Comparison of ENCODE assay signal across 8 mouse cellular contexts in the genomic region with DNA sequence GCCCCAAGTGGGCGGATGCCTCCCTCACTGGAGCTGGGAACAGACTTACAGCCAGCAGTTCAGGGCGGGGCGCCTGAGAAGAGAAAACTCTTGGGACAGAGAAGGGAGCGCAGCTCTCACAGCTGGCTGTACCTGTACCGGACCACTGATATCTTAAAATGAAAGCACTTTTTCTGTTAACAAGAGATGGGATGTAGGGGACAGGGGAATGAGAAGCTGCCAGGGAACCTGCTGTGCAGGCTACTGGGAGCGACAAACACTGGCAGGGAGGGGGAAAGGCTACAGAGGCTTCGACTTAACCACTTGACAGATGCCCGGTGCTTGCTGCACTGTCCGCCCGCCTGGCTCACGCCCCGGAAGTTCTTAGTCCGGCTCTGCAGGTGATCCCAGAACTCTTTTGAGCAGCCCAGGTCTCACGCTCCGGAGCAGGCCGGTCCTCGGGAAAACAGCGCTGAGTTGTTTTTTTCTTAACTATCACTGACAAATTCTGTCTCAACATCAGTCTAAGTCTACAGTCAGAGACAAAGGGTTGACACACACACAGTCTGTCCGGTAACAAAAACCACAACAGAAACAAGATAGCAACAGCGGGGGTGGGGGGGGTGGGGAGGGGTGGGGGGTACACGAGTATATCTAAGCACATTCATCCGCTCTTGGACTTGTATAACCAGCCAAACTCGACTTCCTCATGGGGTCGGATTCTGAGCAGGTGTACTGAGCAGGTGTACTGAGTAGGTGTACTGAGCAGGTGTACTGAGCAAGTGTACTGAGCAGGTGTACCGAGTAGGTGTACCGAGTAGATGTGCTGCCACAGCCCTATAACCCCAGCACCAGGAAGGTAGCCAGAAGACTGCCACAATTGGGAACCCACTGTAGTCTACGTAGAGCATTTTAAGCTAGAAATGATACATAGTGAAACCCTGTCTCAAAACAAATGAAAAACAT. TPM values are rescaled to one million over a fixed set of nuclear protein-coding genes. Genes with fewer than 3 reads are reported as not detected.
A peak's percentile ranks its signal among the peaks of the same experiment; 100 is the strongest.
DNase-seq lines count a peak whose midpoint lies in the region; ATAC-seq and TF ChIP-seq lines count a peak whose summit lies in the region.

No protein-coding gene starts in this region.

- H3K27ac ChIP-seq in kidney, adult 2 months (ENCODE audit: insufficient read depth, low read depth, low read length) = no peak overlapping the region
- H3K27ac ChIP-seq in intestine, embryonic 15.5 days = 0 out of 2 replicates have a peak overlapping the region, but pooled peaks have one; percentile 27
- no peak overlapping the region for H3K27ac ChIP-seq in midbrain, embryonic 11.5 days (ENCODE audit: low read depth, low read length)
- H3K27ac ChIP-seq in thymus, adult 2 months (ENCODE audit: control insufficient read depth, insufficient read depth, low read length) = peak overlapping the region; percentile 99

- H3K9me3 ChIP-seq in intestine, embryonic 15.5 days = no peaks in the 10 kb centered on the region
- no peaks in the 10 kb centered on the region for H3K9me3 ChIP-seq in midbrain, embryonic 11.5 days (ENCODE audit: control insufficient read depth, low read length)

- DNase-seq in kidney, adult 2 months = peak; percentile 42
- DNase-seq in kidney, adult 18-20 months = no peak
- DNase-seq in midbrain, embryonic 11.5 days (ENCODE audit: low spot score, missing footprints) = no peak
- peak; percentile 59 for DNase-seq in thymus, adult 2 months
- no peak for DNase-seq in cerebellum, adult 8-10 months
- DNase-seq in layer of hippocampus, postnatal 10 days (ENCODE audit: low spot score in 2 of 2) = no peak

- H3K4me3 ChIP-seq in kidney, adult 2 months (ENCODE audit: insufficient read depth, low read depth, low read length) = peak overlapping the region; percentile 5; the same call in 1 of the 2 replicates
- H3K4me3 ChIP-seq in intestine, embryonic 15.5 days (replicated peaks) = peak overlapping the region; percentile 19; the same call in 1 of the 2 replicates
- H3K4me3 ChIP-seq in midbrain, embryonic 11.5 days (ENCODE audit: low read depth, low read length) = no peak overlapping the region
- H3K4me3 ChIP-seq in thymus, adult 2 months (ENCODE audit: control insufficient read depth, insufficient read depth, low read length) = peak overlapping the region; percentile 47

- no peaks in the 10 kb centered on the region for H3K36me3 ChIP-seq in kidney, adult 2 months (ENCODE audit: control insufficient read depth, insufficient read depth, low read length)
- no peaks in the 10 kb centered on the region for H3K36me3 ChIP-seq in intestine, embryonic 15.5 days
- H3K36me3 ChIP-seq in midbrain, embryonic 11.5 days (ENCODE audit: control insufficient read depth, insufficient read depth, low read length) = no peaks in the 10 kb centered on the region
- peaks cover 15% of the 10 kb centered on the region for H3K36me3 ChIP-seq in thymus, adult 2 months (ENCODE audit: control insufficient read depth, insufficient read depth, low read length)

- peak; percentile 50 for ATAC-seq in erythroid progenitor cell, adult 5-6 weeks (replicated peaks; ENCODE audit: low FRiP score, poor library complexity, severe bottlenecking)
- no peak for ATAC-seq in intestine, embryonic 15.5 days
- no peak for ATAC-seq in midbrain, embryonic 11.5 days (ENCODE audit: low FRiP score)

- H3K9ac ChIP-seq in intestine, embryonic 15.5 days = peak overlapping the region; percentile 23; the same call in 1 of the 2 replicates
- peak overlapping the region; percentile 52 for H3K9ac ChIP-seq in midbrain, embryonic 11.5 days (ENCODE audit: low read length)

- 29% methylated on average over 27 of the region's 27 CpGs for WGBS in kidney, adult 2 months
- WGBS in intestine, embryonic 15.5 days = 18% methylated on average over 27 of the region's 27 CpGs
- WGBS in midbrain, embryonic 11.5 days = 23% methylated on average over 27 of the region's 27 CpGs
- WGBS in thymus, adult 2 months = 4% methylated on average over 27 of the region's 27 CpGs

- no peaks in the 10 kb centered on the region for H3K4me1 ChIP-seq in kidney, adult 2 months (ENCODE audit: control insufficient read depth, insufficient read depth, low read length)
- H3K4me1 ChIP-seq in intestine, embryonic 15.5 days (replicated peaks) = peaks cover 15% of the 10 kb centered on the region; the same call in 1 of the 2 replicates
- peaks cover 6% of the 10 kb centered on the region; the same call in 1 of the 2 replicates for H3K4me1 ChIP-seq in midbrain, embryonic 11.5 days (ENCODE audit: control insufficient read depth, insufficient read depth, low read length)
- peaks cover 39% of the 10 kb centered on the region for H3K4me1 ChIP-seq in thymus, adult 2 months (replicated peaks; ENCODE audit: control insufficient read depth, insufficient read depth, low read length)

- TF ChIP-seq POLR2A in kidney, adult 2 months (IDR thresholded peaks at IDR 0.05; ENCODE audit: low read depth, low read length) = no peak
- no peak; the same call in 1 of the 2 replicates for TF ChIP-seq POLR2A in thymus, adult 2 months (IDR thresholded peaks at IDR 0.05; ENCODE audit: control insufficient read depth, extremely low read depth, insufficient read depth, low read length, poor library complexity)

- no peaks in the 10 kb centered on the region for H3K27me3 ChIP-seq in kidney, adult 2 months (replicated peaks; ENCODE audit: control insufficient read depth, insufficient read depth, low read length)
- H3K27me3 ChIP-seq in intestine, embryonic 15.5 days (replicated peaks) = no peaks in the 10 kb centered on the region
- no peaks in the 10 kb centered on the region for H3K27me3 ChIP-seq in midbrain, embryonic 11.5 days (ENCODE audit: control insufficient read depth, insufficient read depth, low read length)
- no peaks in the 10 kb centered on the region for H3K27me3 ChIP-seq in thymus, adult 2 months (ENCODE audit: control insufficient read depth, insufficient read depth, low read length)

- peak overlapping the region; percentile 48 for H3K4me2 ChIP-seq in intestine, embryonic 15.5 days (replicated peaks)
- peak overlapping the region; percentile 38 for H3K4me2 ChIP-seq in midbrain, embryonic 11.5 days

- no peak for TF ChIP-seq CTCF in kidney, adult 2 months (conservative IDR thresholded peaks at IDR 0.05; ENCODE audit: insufficient read depth, insufficient read length, low read depth, low read length)
- TF ChIP-seq CTCF in thymus, adult 2 months (IDR thresholded peaks at IDR 0.05; ENCODE audit: borderline replicate concordance, control insufficient read depth, extremely low read depth, insufficient read depth, low read length, poor library complexity) = no peak

RNA-seq across cellular contexts. Expression of gene AI467606, which starts 2.0 kb away (rescaled TPM):
- 4.2 and 7.7 TPM in 2 replicates for polyA plus RNA-seq in kidney, adult 2 months (2012; rRNA removed)
- 18.0 and 25.9 TPM in 2 replicates for total RNA-seq in erythroid progenitor cell, adult 5-6 weeks (2015; ENCODE audit: low replicate concordance)
- total RNA-seq in erythroid progenitor cell, adult 5-6 weeks (2017; ENCODE audit: low replicate concordance) = 10.5 and 12.7 TPM in 2 replicates
- 4.4 TPM in 2 replicates for polyA plus RNA-seq in intestine, embryonic 15.5 days (2015; fragmentation: Nextera tagmentation; extraction: Ambion mirVana)
- polyA plus RNA-seq in midbrain, embryonic 11.5 days (2014; fragmentation: Nextera tagmentation; extraction: Ambion mirVana) = 1.3 and 1.7 TPM in 2 replicates
- 518 and 532 TPM in 2 replicates for polyA plus RNA-seq in thymus, adult 2 months (2012; rRNA removed)
- 1 to 10 TPM; 1.3 to 1.4 TPM for total RNA-seq in layer of hippocampus, postnatal 10 days (2021)

RNA-seq across cellular contexts. Expression of gene Zg16, which starts 2.0 kb away (rescaled TPM):
- not detected in 2 replicates for polyA plus RNA-seq in kidney, adult 2 months (2012; rRNA removed)
- 3.6 and 9.2 TPM in 2 replicates for total RNA-seq in erythroid progenitor cell, adult 5-6 weeks (2015; ENCODE audit: low replicate concordance)
- 1.2 and 6.0 TPM in 2 replicates for total RNA-seq in erythroid progenitor cell, adult 5-6 weeks (2017; ENCODE audit: low replicate concordance)
- 7.6 and 28.5 TPM in 2 replicates for polyA plus RNA-seq in intestine, embryonic 15.5 days (2015; fragmentation: Nextera tagmentation; extraction: Ambion mirVana)
- polyA plus RNA-seq in midbrain, embryonic 11.5 days (2014; fragmentation: Nextera tagmentation; extraction: Ambion mirVana) = not detected in 2 replicates
- 0.73 and 1.2 TPM in 2 replicates for polyA plus RNA-seq in thymus, adult 2 months (2012; rRNA removed)
- not detected for total RNA-seq in layer of hippocampus, postnatal 10 days (2021)

RNA-seq across cellular contexts. Expression of gene Qprt, which starts 32.9 kb away (rescaled TPM):
- 127 and 137 TPM in 2 replicates for polyA plus RNA-seq in kidney, adult 2 months (2012; rRNA removed)
- total RNA-seq in erythroid progenitor cell, adult 5-6 weeks (2015; ENCODE audit: low replicate concordance) = not detected in 2 replicates
- total RNA-seq in erythroid progenitor cell, adult 5-6 weeks (2017; ENCODE audit: low replicate concordance) = 1.8 TPM in 1 of 2 replicates, not detected in the other
- 5.3 and 6.1 TPM in 2 replicates for polyA plus RNA-seq in intestine, embryonic 15.5 days (2015; fragmentation: Nextera tagmentation; extraction: Ambion mirVana)
- 5.7 and 6.2 TPM in 2 replicates for polyA plus RNA-seq in midbrain, embryonic 11.5 days (2014; fragmentation: Nextera tagmentation; extraction: Ambion mirVana)
- polyA plus RNA-seq in thymus, adult 2 months (2012; rRNA removed) = 8.0 and 10.1 TPM in 2 replicates
- total RNA-seq in layer of hippocampus, postnatal 10 days (2021) = under 1 TPM; 0.20 to 0.57 TPM

RNA-seq across cellular contexts. Expression of gene Kif22, which starts 46.9 kb away (rescaled TPM):
- polyA plus RNA-seq in kidney, adult 2 months (2012; rRNA removed) = 0.67 and 0.73 TPM in 2 replicates
- total RNA-seq in erythroid progenitor cell, adult 5-6 weeks (2015; ENCODE audit: low replicate concordance) = 651 and 861 TPM in 2 replicates
- total RNA-seq in erythroid progenitor cell, adult 5-6 weeks (2017; ENCODE audit: low replicate concordance) = 380 and 614 TPM in 2 replicates
- polyA plus RNA-seq in intestine, embryonic 15.5 days (2015; fragmentation: Nextera tagmentation; extraction: Ambion mirVana) = 101 and 107 TPM in 2 replicates
- polyA plus RNA-seq in midbrain, embryonic 11.5 days (2014; fragmentation: Nextera tagmentation; extraction: Ambion mirVana) = 178 and 195 TPM in 2 replicates
- polyA plus RNA-seq in thymus, adult 2 months (2012; rRNA removed) = 50.5 and 66.8 TPM in 2 replicates
- 10 to 100 TPM; 12.6 to 16.5 TPM for total RNA-seq in layer of hippocampus, postnatal 10 days (2021)

RNA-seq across cellular contexts. Expression of gene Spn, which starts 48.5 kb away (rescaled TPM):
- 2.7 and 5.2 TPM in 2 replicates for polyA plus RNA-seq in kidney, adult 2 months (2012; rRNA removed)
- 16.2 and 30.2 TPM in 2 replicates for total RNA-seq in erythroid progenitor cell, adult 5-6 weeks (2015; ENCODE audit: low replicate concordance)
- total RNA-seq in erythroid progenitor cell, adult 5-6 weeks (2017; ENCODE audit: low replicate concordance) = 30.8 and 32.0 TPM in 2 replicates
- polyA plus RNA-seq in intestine, embryonic 15.5 days (2015; fragmentation: Nextera tagmentation; extraction: Ambion mirVana) = 0.18 and 0.36 TPM in 2 replicates
- polyA plus RNA-seq in midbrain, embryonic 11.5 days (2014; fragmentation: Nextera tagmentation; extraction: Ambion mirVana) = 0.19 TPM in 1 of 2 replicates, not detected in the other
- 135 and 157 TPM in 2 replicates for polyA plus RNA-seq in thymus, adult 2 months (2012; rRNA removed)
- total RNA-seq in layer of hippocampus, postnatal 10 days (2021) = under 1 TPM; 0.33 to 0.55 TPM

Comparison
In these comparisons a context has a peak if more than half of its experiments do, and no peak if none do; other contexts are left out.
1. DNase-seq: peak in kidney, adult 2 months (single experiment) and thymus, adult 2 months (single experiment); none in kidney, adult 18-20 months (single experiment), midbrain, embryonic 11.5 days (single experiment), cerebellum, adult 8-10 months (single experiment) and layer of hippocampus, postnatal 10 days (0 of 2).
2. H3K27ac ChIP-seq: peak in intestine, embryonic 15.5 days (single experiment) and thymus, adult 2 months (single experiment); none in kidney, adult 2 months (single experiment) and midbrain, embryonic 11.5 days (single experiment).
3. RNA of gene AI467606, which starts 2.0 kb away (polyA plus RNA-seq): 518 to 532 TPM in thymus, adult 2 months; 4.2 to 7.7 TPM in kidney, adult 2 months, 4.4 TPM in intestine, embryonic 15.5 days and 1.3 to 1.7 TPM in midbrain, embryonic 11.5 days; every median in the first group is over 10 times any median in the second.
4. RNA of gene Qprt, which starts 32.9 kb away (polyA plus RNA-seq): 127 to 137 TPM in kidney, adult 2 months; 8.0 to 10.1 TPM in thymus, adult 2 months, 5.7 to 6.2 TPM in midbrain, embryonic 11.5 days and 5.3 to 6.1 TPM in intestine, embryonic 15.5 days; every median in the first group is over 10 times any median in the second.